Mouse (Mus musculus) retina, adult 2 months (tissue): ENCODE measurements around the gene Trdmt1.
"Not testable (repeated sequence)": the region's sequence is repeated elsewhere in the genome, so short reads cannot be mapped to it uniquely, and the experiment has no call there.

ENCODE experiments used
- DNase-seq: peaks from one replicate; pipeline ENCODE4 v3.0.0-alpha.2; 2012; ENCODE audit warnings: low read depth, low spot score

The Trdmt1 gene

GRCm38 (mm10) chr2:13544193-13544824 is at the start of gene Trdmt1:
Gene Trdmt1 (minus strand): TSS chr2:13544668.
- DNase-seq, result peak; percentile 70

- no peak for DNase-seq
Observed at GRCm38 (mm10) chr2:13593328-13593727, 48.9 kb upstream of the Trdmt1 start.

- DNase-seq, result not testable (repeated sequence)
Observed at GRCm38 (mm10) chr2:13583746-13584145, 39.3 kb upstream of the Trdmt1 start.

- DNase-seq, result no peak
Observed at GRCm38 (mm10) chr2:13582184-13582583, 37.7 kb upstream of the Trdmt1 start.

GRCm38 (mm10) chr2:13579991-13580390 is 35.5 kb upstream of the Trdmt1 start:
- no peak for DNase-seq

- no peak for DNase-seq
Observed at GRCm38 (mm10) chr2:13579315-13579714, 34.8 kb upstream of the Trdmt1 start.

- DNase-seq, result no peak
Observed at GRCm38 (mm10) chr2:13578473-13579152, 34.1 kb upstream of the Trdmt1 start.

GRCm38 (mm10) chr2:13577399-13577798 is 32.9 kb upstream of the Trdmt1 start:
- no peak for DNase-seq

- DNase-seq, result no peak
Observed at GRCm38 (mm10) chr2:13575926-13576325, 31.5 kb upstream of the Trdmt1 start.

GRCm38 (mm10) chr2:13575287-13575801 is 30.9 kb upstream of the Trdmt1 start:
- no peak for DNase-seq

- DNase-seq, result no peak
Observed at GRCm38 (mm10) chr2:13574801-13575150, 30.3 kb upstream of the Trdmt1 start.

- no peak for DNase-seq
Observed at GRCm38 (mm10) chr2:13574066-13574800, 29.8 kb upstream of the Trdmt1 start.

- DNase-seq, result no peak
Observed at GRCm38 (mm10) chr2:13573408-13574065, 29.1 kb upstream of the Trdmt1 start, which contains the start of gene Vim. Gene Vim (plus strand): TSS chr2:13573927.

GRCm38 (mm10) chr2:13572647-13573407 is 28.4 kb upstream of the Trdmt1 start:
- no peak for DNase-seq

GRCm38 (mm10) chr2:13572101-13572553 is 27.7 kb upstream of the Trdmt1 start:
- DNase-seq, result no peak

GRCm38 (mm10) chr2:13570122-13570521 is 25.7 kb upstream of the Trdmt1 start:
- DNase-seq, result no peak

- no peak for DNase-seq
Observed at GRCm38 (mm10) chr2:13560396-13560795, 15.9 kb upstream of the Trdmt1 start.

- DNase-seq, result no peak
Observed at GRCm38 (mm10) chr2:13559729-13560128, 15.3 kb upstream of the Trdmt1 start.

- no peak for DNase-seq
Observed at GRCm38 (mm10) chr2:13559303-13559702, 14.8 kb upstream of the Trdmt1 start.

GRCm38 (mm10) chr2:13558607-13559262 is 14.3 kb upstream of the Trdmt1 start:
- no peak for DNase-seq
